Mouse (Mus musculus): ENCODE data around the gene Zfp169. TPM values are rescaled to one million over a fixed set of nuclear protein-coding genes. Genes with fewer than 3 reads are reported as not detected.
A peak's percentile ranks its signal among the peaks of the same experiment; 100 is the strongest.

Gene Zfp169
- polyA plus RNA-seq, 2 experiments: 5.6 to 8.6 TPM

DNA sequence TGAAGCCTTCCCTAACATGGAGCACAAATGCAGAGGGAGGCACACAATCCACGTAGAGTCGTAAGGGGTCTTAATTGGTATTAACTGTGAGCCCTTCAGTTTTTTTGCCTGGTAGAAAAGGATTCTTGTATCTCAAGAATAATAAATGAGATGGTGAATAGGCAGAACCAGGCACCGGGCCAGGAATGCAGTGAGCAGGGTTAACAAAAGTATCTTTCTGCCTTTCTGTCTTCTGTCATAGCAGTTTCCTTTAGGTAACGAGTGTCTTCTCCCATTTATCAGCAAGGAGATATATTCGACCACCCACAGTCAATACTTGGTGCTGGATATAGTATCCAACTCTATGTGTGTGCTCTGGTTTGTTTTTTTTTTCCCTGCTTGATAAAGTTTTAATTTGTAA is 40.3 kb upstream of the Zfp169 start:
- H3K36me3 ChIP-seq (ENCODE audit: control insufficient read depth, insufficient read depth, low read length): no peaks in the 10 kb centered on the region
- DNase-seq (ENCODE audit: low spot score) (no peak), ATAC-seq (ENCODE audit: low FRiP score, low read depth) (no peak)
- no peaks in the 10 kb centered on the region for H3K9me3 ChIP-seq (ENCODE audit: control insufficient read depth, low read length)
- H3K4me2 ChIP-seq (replicated peaks; ENCODE audit: low read depth, low read length, severe bottlenecking): no peak overlapping the region
- H3K4me1 ChIP-seq (ENCODE audit: control insufficient read depth, insufficient read depth, low read length): peaks cover 19% of the 10 kb centered on the region
- H3K9ac ChIP-seq (ENCODE audit: low read depth, low read length, severe bottlenecking): no peak overlapping the region
- no peak overlapping the region for H3K4me3 ChIP-seq (replicated peaks; ENCODE audit: low read length)
- no peak overlapping the region for H3K27ac ChIP-seq (replicated peaks; ENCODE audit: low read depth, low read length)
- 79% methylated on average over 5 of the region's 5 CpGs for WGBS
- no peak for TF ChIP-seq POLR2A (IDR thresholded peaks at IDR 0.05; ENCODE audit: borderline replicate concordance, extremely low read depth, insufficient read depth, insufficient read length)
- no peaks in the 10 kb centered on the region for H3K27me3 ChIP-seq (ENCODE audit: control insufficient read depth, insufficient read depth, low read length)

DNA sequence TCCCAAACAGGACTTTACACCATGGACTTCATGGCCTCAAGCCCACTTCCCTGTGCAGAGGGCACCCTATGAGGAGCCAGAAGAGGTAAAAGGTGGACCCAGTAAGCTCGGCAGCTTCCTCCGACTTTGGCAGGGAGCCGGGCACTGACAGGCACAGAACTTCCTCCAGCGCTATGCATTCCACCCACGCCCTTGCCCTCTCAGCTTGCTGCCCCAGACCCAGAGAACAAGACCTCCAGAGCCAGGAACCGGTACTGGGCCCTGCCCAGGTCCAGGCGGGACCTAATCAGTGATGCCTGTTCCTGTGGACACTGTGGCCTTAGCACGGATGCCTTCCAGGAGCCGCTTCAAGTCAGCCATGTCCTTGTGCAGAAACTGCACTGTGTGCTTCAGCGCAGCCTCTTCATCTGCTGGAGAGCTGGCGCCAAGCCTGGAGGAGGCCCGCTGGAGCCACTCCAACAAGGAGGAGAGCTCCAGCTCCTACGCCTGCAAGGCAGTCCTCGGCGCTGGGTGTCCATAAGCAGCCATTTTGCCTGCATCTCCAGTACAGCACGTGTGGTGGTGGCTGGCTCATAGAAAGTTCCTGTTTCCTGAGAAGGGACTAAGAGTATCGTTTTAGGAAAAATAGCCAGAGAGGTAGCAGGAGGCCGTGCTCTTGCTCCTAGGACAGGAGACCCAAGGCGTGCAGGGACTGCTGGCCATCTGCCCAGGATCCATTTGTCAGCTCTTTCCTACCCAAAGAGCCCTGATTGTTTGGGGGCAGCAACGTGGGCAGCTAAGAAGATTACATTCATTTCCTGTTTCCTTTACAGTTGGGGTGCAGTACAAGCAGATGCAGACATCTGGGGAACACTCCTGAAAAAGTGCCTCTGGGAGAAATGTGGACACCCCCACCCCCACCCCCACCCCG is 39.2 kb upstream of the Zfp169 start:
- no peaks in the 10 kb centered on the region for H3K27me3 ChIP-seq (ENCODE audit: control insufficient read depth, insufficient read depth, low read length)
- no peaks in the 10 kb centered on the region for H3K9me3 ChIP-seq (ENCODE audit: control insufficient read depth, low read length)
- peak overlapping the region; percentile 1; the same call in 1 of the 2 replicates for H3K9ac ChIP-seq (ENCODE audit: low read depth, low read length, severe bottlenecking)
- no peak overlapping the region for H3K4me3 ChIP-seq (replicated peaks; ENCODE audit: low read length)
- ATAC-seq (ENCODE audit: low FRiP score, low read depth) (peak; percentile 90), DNase-seq (ENCODE audit: low spot score) (peak; percentile 90)
- TF ChIP-seq POLR2A (IDR thresholded peaks at IDR 0.05; ENCODE audit: borderline replicate concordance, extremely low read depth, insufficient read depth, insufficient read length): no peak
- H3K4me1 ChIP-seq (ENCODE audit: control insufficient read depth, insufficient read depth, low read length): peaks cover 19% of the 10 kb centered on the region
- peak overlapping the region; percentile 22 for H3K4me2 ChIP-seq (replicated peaks; ENCODE audit: low read depth, low read length, severe bottlenecking)
- no peaks in the 10 kb centered on the region for H3K36me3 ChIP-seq (ENCODE audit: control insufficient read depth, insufficient read depth, low read length)
- WGBS: 52% methylated on average over 21 of the region's 21 CpGs
- H3K27ac ChIP-seq (replicated peaks; ENCODE audit: low read depth, low read length): peak overlapping the region; percentile 85

GRCm38 (mm10) chr13:48548296-48548695 is 35.0 kb upstream of the Zfp169 start:
- DNase-seq (ENCODE audit: low spot score) (no peak), ATAC-seq (ENCODE audit: low FRiP score, low read depth) (no peak)
- Histone ChIP-seq H3K9me3 (ENCODE audit: control insufficient read depth, low read length) (no peaks in the 10 kb centered on the region), H3K4me2 (replicated peaks; ENCODE audit: low read depth, low read length, severe bottlenecking) (no peak overlapping the region), H3K36me3 (ENCODE audit: control insufficient read depth, insufficient read depth, low read length) (no peaks in the 10 kb centered on the region), H3K27me3 (ENCODE audit: control insufficient read depth, insufficient read depth, low read length) (no peaks in the 10 kb centered on the region), H3K4me3 (replicated peaks; ENCODE audit: low read length) (no peak overlapping the region), H3K9ac (ENCODE audit: low read depth, low read length, severe bottlenecking) (no peak overlapping the region), H3K4me1 (ENCODE audit: control insufficient read depth, insufficient read depth, low read length) (peaks cover 36% of the 10 kb centered on the region), H3K27ac (replicated peaks; ENCODE audit: low read depth, low read length) (no peak overlapping the region)
- 91% methylated on average over 5 of the region's 5 CpGs for WGBS
- no peak for TF ChIP-seq POLR2A (IDR thresholded peaks at IDR 0.05; ENCODE audit: borderline replicate concordance, extremely low read depth, insufficient read depth, insufficient read length)

- no peak for ATAC-seq (ENCODE audit: low FRiP score, low read depth)
- Histone ChIP-seq H3K9me3 (ENCODE audit: control insufficient read depth, low read length) (no peaks in the 10 kb centered on the region), H3K9ac (ENCODE audit: low read depth, low read length, severe bottlenecking) (no peak overlapping the region), H3K36me3 (ENCODE audit: control insufficient read depth, insufficient read depth, low read length) (no peaks in the 10 kb centered on the region), H3K4me2 (replicated peaks; ENCODE audit: low read depth, low read length, severe bottlenecking) (no peak overlapping the region), H3K27me3 (ENCODE audit: control insufficient read depth, insufficient read depth, low read length) (no peaks in the 10 kb centered on the region), H3K4me3 (replicated peaks; ENCODE audit: low read length) (no peak overlapping the region), H3K4me1 (ENCODE audit: control insufficient read depth, insufficient read depth, low read length) (peaks cover 29% of the 10 kb centered on the region), H3K27ac (replicated peaks; ENCODE audit: low read depth, low read length) (no peak overlapping the region)
- no peak for TF ChIP-seq POLR2A (IDR thresholded peaks at IDR 0.05; ENCODE audit: borderline replicate concordance, extremely low read depth, insufficient read depth, insufficient read length)
- WGBS: 92% methylated on average over 6 of the region's 6 CpGs
- no peak for DNase-seq (ENCODE audit: low spot score)
Measured at GRCm38 (mm10) chr13:48547623-48548022, 34.4 kb upstream of the Zfp169 start.

GRCm38 (mm10) chr13:48546330-48546917 is 33.2 kb upstream of the Zfp169 start:
- H3K9ac ChIP-seq (ENCODE audit: low read depth, low read length, severe bottlenecking): peak overlapping the region; percentile 100
- ATAC-seq (ENCODE audit: low FRiP score, low read depth) (peak; percentile 97), DNase-seq (ENCODE audit: low spot score) (peak; percentile 99)
- H3K4me3 ChIP-seq (replicated peaks; ENCODE audit: low read length): peak overlapping the region; percentile 97
- H3K9me3 ChIP-seq (ENCODE audit: control insufficient read depth, low read length): no peaks in the 10 kb centered on the region
- H3K27ac ChIP-seq (replicated peaks; ENCODE audit: low read depth, low read length): peak overlapping the region; percentile 100
- TF ChIP-seq POLR2A (IDR thresholded peaks at IDR 0.05; ENCODE audit: borderline replicate concordance, extremely low read depth, insufficient read depth, insufficient read length): peak; percentile 89; the same call in 1 of the 2 replicates
- peak overlapping the region; percentile 51 for H3K4me2 ChIP-seq (replicated peaks; ENCODE audit: low read depth, low read length, severe bottlenecking)
- under 1% methylated on average over 38 of the region's 72 CpGs for WGBS
- H3K27me3 ChIP-seq (ENCODE audit: control insufficient read depth, insufficient read depth, low read length): no peaks in the 10 kb centered on the region
- no peaks in the 10 kb centered on the region for H3K36me3 ChIP-seq (ENCODE audit: control insufficient read depth, insufficient read depth, low read length)
- H3K4me1 ChIP-seq (ENCODE audit: control insufficient read depth, insufficient read depth, low read length): peaks cover 19% of the 10 kb centered on the region
